Mouse (Mus musculus) liver, postnatal 0 days (tissue): Measurements from ENCODE around the gene Sprr2b.

ENCODE experiments used
- CTCF ChIP-seq: sonication (generic); IDR thresholded peaks from 2 replicates; pipeline ENCODE4 v1.5.1; 2016; ENCODE audit warnings: antibody characterized with exemption, low read depth
- EP300 ChIP-seq: IDR thresholded peaks from 2 replicates; pipeline ENCODE4 v1.6.1; 2016; ENCODE audit warnings: antibody characterized with exemption, low read depth, mild to moderate bottlenecking

DNA sequence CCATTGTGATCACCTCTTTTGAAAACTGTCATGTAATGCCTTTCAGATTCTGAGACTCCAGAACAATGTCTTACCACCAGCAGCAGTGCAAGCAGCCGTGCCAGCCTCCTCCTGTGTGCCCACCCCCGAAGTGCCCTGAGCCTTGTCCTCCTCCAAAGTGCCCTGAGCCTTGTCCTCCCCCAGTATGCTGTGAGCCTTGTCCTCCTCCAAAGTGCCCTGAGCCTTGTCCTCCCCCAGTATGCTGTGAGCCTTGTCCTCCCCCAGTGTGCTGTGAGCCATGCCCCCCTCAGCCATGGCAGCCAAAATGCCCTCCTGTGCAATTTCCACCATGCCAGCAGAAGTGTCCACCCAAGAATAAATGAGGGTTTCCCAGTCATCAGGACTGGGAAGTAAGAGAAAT lies 964 bp downstream of the Sprr2b start:
- TF ChIP-seq CTCF (no peak), EP300 (no peak)
